8 mouse cellular contexts compared by ENCODE assay signal in the genomic region with DNA sequence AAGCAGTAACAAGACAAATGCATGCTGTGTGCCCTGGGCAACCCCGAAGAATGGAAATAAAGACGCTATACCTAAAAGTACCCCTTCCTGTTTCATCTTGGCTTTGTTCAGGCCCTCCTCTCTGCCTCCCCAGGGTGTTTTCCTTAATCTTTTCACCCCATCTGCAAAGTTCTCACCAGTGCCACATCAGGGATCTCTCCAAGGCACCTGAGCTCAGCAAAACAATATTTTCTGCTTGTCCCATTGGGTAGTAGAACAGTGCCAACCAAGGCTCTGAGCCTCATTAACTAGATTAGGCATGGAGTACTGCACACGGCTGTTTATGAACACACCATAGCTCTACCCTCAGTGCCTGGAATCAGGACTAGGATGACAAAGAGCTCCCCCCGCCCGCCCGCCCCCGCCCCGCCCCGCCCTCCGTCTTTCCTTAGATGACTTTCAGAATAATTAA. TPM values are rescaled to one million over a fixed set of nuclear protein-coding genes. Genes with fewer than 3 reads are reported as not detected.
A peak's percentile ranks its signal among the peaks of the same experiment; 100 is the strongest.
DNase-seq lines count a peak whose midpoint lies in the region; ATAC-seq lines count a peak whose summit lies in the region.

No protein-coding gene starts in this region.

- H3K36me3 ChIP-seq in megakaryocyte, embryonic 14.5 days (replicated peaks; ENCODE audit: low read length), result no peaks in the 10 kb centered on the region
- H3K36me3 ChIP-seq in embryonic facial prominence, embryonic 14.5 days (ENCODE audit: control insufficient read depth, insufficient read depth, low read length), result no peaks in the 10 kb centered on the region
- no peaks in the 10 kb centered on the region; the same call in 1 of the 2 replicates for H3K36me3 ChIP-seq in hindbrain, embryonic 14.5 days (replicated peaks; ENCODE audit: control insufficient read depth, insufficient read depth)
- no peaks in the 10 kb centered on the region for H3K36me3 ChIP-seq in liver, embryonic 16.5 days (ENCODE audit: control insufficient read depth, insufficient read depth)

- peak; percentile 86 for DNase-seq in embryonic facial prominence, embryonic 14.5 days (ENCODE audit: low spot score)
- DNase-seq in hindbrain, embryonic 14.5 days (ENCODE audit: low spot score), result peak; percentile 58
- DNase-seq in right cerebral cortex, adult 18-20 months, result no peak
- no peak for DNase-seq in gastrocnemius, postnatal 25 days

- no peak for ATAC-seq in megakaryocyte, adult 5-6 weeks (ENCODE audit: poor library complexity, severe bottlenecking)
- ATAC-seq in embryonic facial prominence, embryonic 14.5 days (ENCODE audit: low read depth), result peak; percentile 83
- ATAC-seq in hindbrain, embryonic 14.5 days (ENCODE audit: low FRiP score), result peak; percentile 79
- no peak for ATAC-seq in liver, embryonic 16.5 days (ENCODE audit: low read depth)
- ATAC-seq in erythroid progenitor cell, adult 5-6 weeks (replicated peaks; ENCODE audit: low FRiP score, poor library complexity, severe bottlenecking), result no peak

- no peaks in the 10 kb centered on the region for H3K9me3 ChIP-seq in megakaryocyte, embryonic 14.5 days
- H3K9me3 ChIP-seq in embryonic facial prominence, embryonic 14.5 days (ENCODE audit: control insufficient read depth, low read length), result no peaks in the 10 kb centered on the region
- no peaks in the 10 kb centered on the region for H3K9me3 ChIP-seq in hindbrain, embryonic 14.5 days (ENCODE audit: control insufficient read depth, low read length)
- H3K9me3 ChIP-seq in liver, embryonic 16.5 days (replicated peaks; ENCODE audit: control insufficient read depth, low read length), result no peaks in the 10 kb centered on the region

- H3K4me3 ChIP-seq in megakaryocyte, embryonic 14.5 days (replicated peaks), result peak overlapping the region; percentile 75
- H3K4me3 ChIP-seq in embryonic facial prominence, embryonic 14.5 days (ENCODE audit: low read depth, low read length), result peak overlapping the region; percentile 73
- peak overlapping the region; percentile 56 for H3K4me3 ChIP-seq in hindbrain, embryonic 14.5 days (replicated peaks; ENCODE audit: low read length)
- no peak overlapping the region for H3K4me3 ChIP-seq in liver, embryonic 16.5 days (ENCODE audit: low read depth, low read length)

- H3K9ac ChIP-seq in embryonic facial prominence, embryonic 14.5 days (ENCODE audit: low read depth, low read length), result peak overlapping the region; percentile 88
- H3K9ac ChIP-seq in hindbrain, embryonic 14.5 days, result peak overlapping the region; percentile 96
- H3K9ac ChIP-seq in liver, embryonic 16.5 days (ENCODE audit: low read depth, low read length), result no peak overlapping the region

- 3% methylated on average over 10 of the region's 10 CpGs for WGBS in embryonic facial prominence, embryonic 14.5 days
- WGBS in hindbrain, embryonic 14.5 days, result 2% methylated on average over 10 of the region's 10 CpGs
- 16% methylated on average over 10 of the region's 10 CpGs for WGBS in liver, embryonic 16.5 days (ENCODE audit: insufficient replicate concordance)

- H3K27ac ChIP-seq in embryonic facial prominence, embryonic 14.5 days (replicated peaks; ENCODE audit: low read depth, low read length), result peak overlapping the region; percentile 98
- peak overlapping the region; percentile 99 for H3K27ac ChIP-seq in hindbrain, embryonic 14.5 days
- no peak overlapping the region for H3K27ac ChIP-seq in liver, embryonic 16.5 days (ENCODE audit: low read length)

- peaks cover 30% of the 10 kb centered on the region for H3K4me1 ChIP-seq in megakaryocyte, embryonic 14.5 days
- peaks cover 27% of the 10 kb centered on the region for H3K4me1 ChIP-seq in embryonic facial prominence, embryonic 14.5 days (ENCODE audit: control insufficient read depth, insufficient read depth, low read length)
- H3K4me1 ChIP-seq in hindbrain, embryonic 14.5 days (replicated peaks; ENCODE audit: control insufficient read depth, insufficient read depth, low read length), result peaks cover 40% of the 10 kb centered on the region
- peaks cover 30% of the 10 kb centered on the region for H3K4me1 ChIP-seq in liver, embryonic 16.5 days (ENCODE audit: control insufficient read depth, low read depth, low read length)

- H3K4me2 ChIP-seq in embryonic facial prominence, embryonic 14.5 days (ENCODE audit: low read depth, low read length), result peak overlapping the region; percentile 66
- H3K4me2 ChIP-seq in hindbrain, embryonic 14.5 days (replicated peaks), result peak overlapping the region; percentile 81
- peak overlapping the region; percentile 93 for H3K4me2 ChIP-seq in liver, embryonic 16.5 days (ENCODE audit: low read depth, low read length)

- no peaks in the 10 kb centered on the region for H3K27me3 ChIP-seq in megakaryocyte, embryonic 14.5 days (replicated peaks)
- H3K27me3 ChIP-seq in embryonic facial prominence, embryonic 14.5 days (replicated peaks; ENCODE audit: control insufficient read depth, insufficient read depth, low read length), result no peaks in the 10 kb centered on the region
- no peaks in the 10 kb centered on the region for H3K27me3 ChIP-seq in hindbrain, embryonic 14.5 days (ENCODE audit: control insufficient read depth, insufficient read depth, low read length)
- no peaks in the 10 kb centered on the region for H3K27me3 ChIP-seq in liver, embryonic 16.5 days (ENCODE audit: control insufficient read depth, insufficient read depth, low read depth, low read length)

RNA-seq across cellular contexts. Expression of gene Ankrd40, which starts 0.8 kb away (rescaled TPM):
- polyA plus RNA-seq in megakaryocyte, embryonic 14.5 days (2012; ENCODE audit: insufficient read depth, low replicate concordance), result 32.7 and 40.6 TPM in 2 replicates
- total RNA-seq in megakaryocyte, adult 5-6 weeks (2015), result 22.6 and 24.8 TPM in 2 replicates
- 64.7 and 74.1 TPM in 2 replicates for total RNA-seq in megakaryocyte, adult 5-6 weeks (2017)
- polyA plus RNA-seq in embryonic facial prominence, embryonic 14.5 days (2014; fragmentation: Nextera tagmentation; extraction: Ambion mirVana), result 24.0 and 28.4 TPM in 2 replicates
- 12.8 and 12.9 TPM in 2 replicates for polyA plus RNA-seq in hindbrain, embryonic 14.5 days (2014; fragmentation: Nextera tagmentation; extraction: Ambion mirVana)
- polyA plus RNA-seq in liver, embryonic 16.5 days (2015; fragmentation: Nextera tagmentation; extraction: Ambion mirVana), result 2.9 and 3.5 TPM in 2 replicates
- total RNA-seq in erythroid progenitor cell, adult 5-6 weeks (2015; ENCODE audit: low replicate concordance), result 12.2 and 39.6 TPM in 2 replicates
- 22.2 and 28.6 TPM in 2 replicates for total RNA-seq in erythroid progenitor cell, adult 5-6 weeks (2017; ENCODE audit: low replicate concordance)
- total RNA-seq in gastrocnemius, postnatal 25 days (2021), result 100 to 1,000 TPM; 191 to 205 TPM

RNA-seq across cellular contexts. Expression of gene Luc7l3, which starts 5.2 kb away (rescaled TPM):
- polyA plus RNA-seq in megakaryocyte, embryonic 14.5 days (2012; ENCODE audit: insufficient read depth, low replicate concordance), result 2.8 and 22.3 TPM in 2 replicates
- 115 and 130 TPM in 2 replicates for total RNA-seq in megakaryocyte, adult 5-6 weeks (2015)
- total RNA-seq in megakaryocyte, adult 5-6 weeks (2017), result 283 and 293 TPM in 2 replicates
- 88.8 and 91.4 TPM in 2 replicates for polyA plus RNA-seq in embryonic facial prominence, embryonic 14.5 days (2014; fragmentation: Nextera tagmentation; extraction: Ambion mirVana)
- polyA plus RNA-seq in hindbrain, embryonic 14.5 days (2014; fragmentation: Nextera tagmentation; extraction: Ambion mirVana), result 94.9 and 105 TPM in 2 replicates
- 34.8 and 40.6 TPM in 2 replicates for polyA plus RNA-seq in liver, embryonic 16.5 days (2015; fragmentation: Nextera tagmentation; extraction: Ambion mirVana)
- 261 and 280 TPM in 2 replicates for total RNA-seq in erythroid progenitor cell, adult 5-6 weeks (2015; ENCODE audit: low replicate concordance)
- total RNA-seq in erythroid progenitor cell, adult 5-6 weeks (2017; ENCODE audit: low replicate concordance), result 596 and 607 TPM in 2 replicates
- total RNA-seq in gastrocnemius, postnatal 25 days (2021), result 10 to 100 TPM; 33.9 to 36.3 TPM

RNA-seq across cellular contexts. Expression of gene Gm21885, which starts 45.3 kb away (rescaled TPM):
- not detected in 2 replicates for polyA plus RNA-seq in megakaryocyte, embryonic 14.5 days (2012; ENCODE audit: insufficient read depth, low replicate concordance)
- not detected in 2 replicates for total RNA-seq in megakaryocyte, adult 5-6 weeks (2015)
- total RNA-seq in megakaryocyte, adult 5-6 weeks (2017), result not detected in 2 replicates
- 0.38 TPM in 1 of 2 replicates, not detected in the other for polyA plus RNA-seq in embryonic facial prominence, embryonic 14.5 days (2014; fragmentation: Nextera tagmentation; extraction: Ambion mirVana)
- polyA plus RNA-seq in hindbrain, embryonic 14.5 days (2014; fragmentation: Nextera tagmentation; extraction: Ambion mirVana), result 0.38 TPM in 1 of 2 replicates, not detected in the other
- polyA plus RNA-seq in liver, embryonic 16.5 days (2015; fragmentation: Nextera tagmentation; extraction: Ambion mirVana), result 0.16 and 0.96 TPM in 2 replicates
- not detected in 2 replicates for total RNA-seq in erythroid progenitor cell, adult 5-6 weeks (2015; ENCODE audit: low replicate concordance)
- not detected in 2 replicates for total RNA-seq in erythroid progenitor cell, adult 5-6 weeks (2017; ENCODE audit: low replicate concordance)
- total RNA-seq in gastrocnemius, postnatal 25 days (2021), result not detected

Comparison
In these comparisons a context has a peak if more than half of its experiments do, and no peak if none do; other contexts are left out.
1. ATAC-seq: peak in embryonic facial prominence, embryonic 14.5 days (single experiment) and hindbrain, embryonic 14.5 days (single experiment); none in megakaryocyte, adult 5-6 weeks (single experiment), liver, embryonic 16.5 days (single experiment) and erythroid progenitor cell, adult 5-6 weeks (single experiment).
2. DNase-seq: peak in embryonic facial prominence, embryonic 14.5 days (single experiment) and hindbrain, embryonic 14.5 days (single experiment); none in right cerebral cortex, adult 18-20 months (single experiment) and gastrocnemius, postnatal 25 days (single experiment).
3. Peak in every context shown above with its lines, with median percentiles within 50 percentile points of each other: H3K4me2 ChIP-seq.